Mouse (Mus musculus) CH12.LX (cell line): Measurements from ENCODE around the gene Lsp1.

Source experiments
- CHD2 ChIP-seq: IDR thresholded peaks from 2 replicates; pipeline ENCODE4 v1.6.1; 2011; ENCODE audit warnings: low read length, improper control_type of control experiment
- CTCF ChIP-seq, 2 experiments: IDR thresholded peaks in 1 of 2; conservative IDR thresholded peaks in 1 of 2; 2 replicates each; pipeline ENCODE4 v1.5.1; 2011 to 2012; ENCODE audit warnings: low read depth in 2 of 2, low read length in 2 of 2, improper control_type of control experiment in 1 of 2, inconsistent platforms in 1 of 2, mild to moderate bottlenecking in 1 of 2, moderate library complexity in 1 of 2

DNA sequence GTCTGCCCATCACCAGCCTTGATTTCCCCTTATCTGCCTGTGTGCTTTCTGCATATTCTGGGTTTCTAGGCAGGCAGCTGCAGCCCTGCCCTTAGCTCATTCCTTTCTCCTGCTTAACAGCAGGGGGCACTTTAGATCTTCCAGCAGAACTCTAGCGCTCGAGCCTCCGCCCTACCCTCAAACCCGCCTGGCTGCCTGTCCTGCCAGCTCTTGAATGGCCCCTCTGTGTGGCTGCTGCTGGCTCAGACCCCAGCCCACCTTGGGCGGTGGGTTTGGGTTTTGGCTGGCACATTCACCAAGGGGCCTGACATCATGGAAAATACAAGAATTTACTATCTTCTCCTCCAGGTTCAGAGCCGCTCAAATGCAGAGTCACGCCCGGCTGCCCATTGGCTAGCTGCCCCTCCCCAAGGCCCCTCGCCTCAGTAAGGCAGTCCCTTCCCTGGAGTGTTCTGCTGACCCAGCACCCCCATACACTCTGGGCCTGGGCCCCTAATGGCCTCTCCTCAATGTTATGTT lies 26.8 kb downstream of the Lsp1 start:
- 0 out of 2 replicates have a peak, but pooled peaks have one; percentile 10 for TF ChIP-seq CHD2
- TF ChIP-seq CTCF (conservative IDR thresholded peaks at IDR 0.05 in 1 of 2, IDR thresholded peaks at IDR 0.05 in 1 of 2; ENCODE audit: low read depth in 2 of 2, low read length in 2 of 2): peak in 1 of 2 experiments; percentile 78; a peak in 2 of 4 replicates
